9 mouse cellular contexts compared by ENCODE assay signal in genomic region chr7:16841078-16841477, GRCm38 (mm10). TPM values are rescaled to one million over a fixed set of nuclear protein-coding genes. Genes with fewer than 3 reads are reported as not detected.
DNase-seq lines count a peak whose midpoint lies in the region; ATAC-seq and TF ChIP-seq lines count a peak whose summit lies in the region.
"Had no signal": no experiment of that assay in that cellular context is flagged by ENCODE, and none has a peak within 500 bp of the region (broad histone marks: within the 10 kb centered on the region; RNA-seq: fewer than 3 reads in every experiment).

No protein-coding gene starts in this region.

- no peak for TF ChIP-seq POLR2A in liver, adult 2 months (IDR thresholded peaks at IDR 0.05; ENCODE audit: extremely low read depth, insufficient read depth, low read length)
- TF ChIP-seq POLR2A in embryonic fibroblast, embryonic 13.5 days (IDR thresholded peaks at IDR 0.05; ENCODE audit: low read depth, low read length) = no peak

- 0 out of 2 replicates have a peak, but pooled peaks cover 4% of the 10 kb centered on the region for H3K4me1 ChIP-seq in liver, adult 2 months (ENCODE audit: control insufficient read depth, insufficient read depth, low read length)
- peaks cover 2% of the 10 kb centered on the region; the same call in 1 of the 2 replicates for H3K4me1 ChIP-seq in embryonic fibroblast, embryonic 13.5 days (ENCODE audit: control insufficient read depth, insufficient read depth, low read length)
- H3K4me1 ChIP-seq in neural tube, embryonic 15.5 days = peaks cover 45% of the 10 kb centered on the region

- DNase-seq in gastrocnemius, adult 2 months = no peak
- no peak for DNase-seq in gastrocnemius, adult 18-20 months (ENCODE audit: low spot score)
- no peak for DNase-seq in liver, adult 2 months (ENCODE audit: extremely low read depth, low read depth, low spot score)
- no peak for DNase-seq in liver
- DNase-seq in natural killer cell, adult 2 months (ENCODE audit: low spot score in 2 of 2) = no peak
- DNase-seq in layer of hippocampus, adult 9-10 months (ENCODE audit: low spot score) = no peak

- peaks cover 3% of the 10 kb centered on the region; the same call in 1 of the 2 replicates for H3K79me2 ChIP-seq in liver, adult 2 months (ENCODE audit: control insufficient read depth, insufficient read depth, low read length)

- ATAC-seq in neural tube, embryonic 15.5 days (ENCODE audit: low FRiP score) = no peak
- ATAC-seq: forebrain, embryonic 16.5 days had no signal

- no peak overlapping the region for H3K9ac ChIP-seq in liver, adult 2 months (ENCODE audit: low read depth, low read length)
- no peak overlapping the region for H3K9ac ChIP-seq in neural tube, embryonic 15.5 days (replicated peaks)

- 79% methylated on average over 4 of the region's 4 CpGs for WGBS in liver, adult 2 months
- 72% methylated on average over 4 of the region's 4 CpGs for WGBS in neural tube, embryonic 15.5 days

- no peaks in the 10 kb centered on the region for H3K36me3 ChIP-seq in liver, adult 2 months (ENCODE audit: control insufficient read depth, insufficient read depth, low read length)
- peaks cover 53% of the 10 kb centered on the region for H3K36me3 ChIP-seq in neural tube, embryonic 15.5 days

- no peak overlapping the region for H3K4me2 ChIP-seq in neural tube, embryonic 15.5 days

- intact Hi-C loops in gastrocnemius, adult 2 months (cut with DNase I) = no loop called here

- H3K4me3 ChIP-seq in gastrocnemius, adult 2 months = no peak overlapping the region
- H3K4me3 ChIP-seq in liver, adult 2 months (ENCODE audit: insufficient read depth, low read depth, low read length) = no peak overlapping the region
- no peak overlapping the region for H3K4me3 ChIP-seq in embryonic fibroblast, embryonic 13.5 days (ENCODE audit: insufficient read depth, low read length)
- H3K4me3 ChIP-seq in neural tube, embryonic 15.5 days (replicated peaks) = no peak overlapping the region

- no peak for TF ChIP-seq CTCF in gastrocnemius, adult 2 months (IDR thresholded peaks at IDR 0.05)
- no peak for TF ChIP-seq CTCF in liver, adult 2 months (IDR thresholded peaks at IDR 0.05; ENCODE audit: low read depth, low read length)
- no peak for TF ChIP-seq CTCF in embryonic fibroblast, embryonic 13.5 days (IDR thresholded peaks at IDR 0.05; ENCODE audit: borderline replicate concordance, insufficient read depth, low read length)

- H3K27me3 ChIP-seq in liver, adult 2 months (ENCODE audit: control insufficient read depth, insufficient read depth, low read length) = no peaks in the 10 kb centered on the region
- H3K27me3 ChIP-seq in neural tube, embryonic 15.5 days (replicated peaks) = no peaks in the 10 kb centered on the region

- no peaks in the 10 kb centered on the region for H3K9me3 ChIP-seq in neural tube, embryonic 15.5 days (replicated peaks)

- peak overlapping the region; percentile 93 for H3K27ac ChIP-seq in gastrocnemius, adult 2 months
- H3K27ac ChIP-seq in liver, adult 2 months (replicated peaks; ENCODE audit: insufficient read depth, low read depth, low read length) = peak overlapping the region; percentile 7; the same call in 1 of the 2 replicates
- peak overlapping the region; percentile 41; the same call in 1 of the 2 replicates for H3K27ac ChIP-seq in embryonic fibroblast, embryonic 13.5 days (ENCODE audit: insufficient read depth, low read length)
- 0 out of 2 replicates have a peak overlapping the region, but pooled peaks have one; percentile 5 for H3K27ac ChIP-seq in neural tube, embryonic 15.5 days (replicated peaks)

RNA-seq across cellular contexts. Expression of gene Prkd2, which starts 1.6 kb away (rescaled TPM):
- 1 to 10 TPM; 3.9 to 8.2 TPM for total RNA-seq in gastrocnemius, adult 2 months (2021)
- 1 to 10 TPM; 4.9 to 5.9 TPM for total RNA-seq in gastrocnemius, adult 18-20 months (2021)
- total RNA-seq in liver, adult 2 months (2014; rRNA removed) = 2.5 and 5.1 TPM in 2 replicates
- polyA plus RNA-seq in liver, adult 2 months (2012; rRNA removed) = 7.8 and 11.7 TPM in 2 replicates
- 17.2 and 17.8 TPM in 2 replicates for polyA plus RNA-seq in embryonic fibroblast, embryonic 13.5 days (2011; ENCODE audit: insufficient read length, low read depth, missing spikeins)
- polyA plus RNA-seq in neural tube, embryonic 15.5 days (2015; fragmentation: Nextera tagmentation; extraction: Ambion mirVana) = 5.0 and 8.4 TPM in 2 replicates

RNA-seq across cellular contexts. Expression of gene Fkrp, which starts 24.5 kb away (rescaled TPM):
- 10 to 100 TPM; 51.2 to 58.3 TPM for total RNA-seq in gastrocnemius, adult 2 months (2021)
- total RNA-seq in gastrocnemius, adult 18-20 months (2021) = 10 to 100 TPM; 51.7 to 58.0 TPM
- 5.5 and 6.3 TPM in 2 replicates for total RNA-seq in liver, adult 2 months (2014; rRNA removed)
- polyA plus RNA-seq in liver, adult 2 months (2012; rRNA removed) = 14.3 and 15.3 TPM in 2 replicates
- polyA plus RNA-seq in embryonic fibroblast, embryonic 13.5 days (2011; ENCODE audit: insufficient read length, low read depth, missing spikeins) = 21.0 and 25.2 TPM in 2 replicates
- 48.4 and 50.4 TPM in 2 replicates for polyA plus RNA-seq in neural tube, embryonic 15.5 days (2015; fragmentation: Nextera tagmentation; extraction: Ambion mirVana)

RNA-seq across cellular contexts. Expression of gene Strn4, which starts 25.4 kb away (rescaled TPM):
- 10 to 100 TPM; 16.2 to 16.6 TPM for total RNA-seq in gastrocnemius, adult 2 months (2021)
- 10 to 100 TPM in 1 of 2 experiments, 1 to 10 TPM in 1; 9.8 to 13.6 TPM for total RNA-seq in gastrocnemius, adult 18-20 months (2021)
- total RNA-seq in liver, adult 2 months (2014; rRNA removed) = 18.7 and 26.3 TPM in 2 replicates
- 39.5 and 52.7 TPM in 2 replicates for polyA plus RNA-seq in liver, adult 2 months (2012; rRNA removed)
- 58.4 and 67.1 TPM in 2 replicates for polyA plus RNA-seq in embryonic fibroblast, embryonic 13.5 days (2011; ENCODE audit: insufficient read length, low read depth, missing spikeins)
- polyA plus RNA-seq in neural tube, embryonic 15.5 days (2015; fragmentation: Nextera tagmentation; extraction: Ambion mirVana) = 139 and 156 TPM in 2 replicates

RNA-seq across cellular contexts. Expression of gene Dact3, which starts 34.0 kb away (rescaled TPM):
- total RNA-seq in gastrocnemius, adult 2 months (2021) = 1 to 10 TPM in 1 of 2 experiments, under 1 TPM in 1; 0.99 to 1.7 TPM
- 1 to 10 TPM in 1 of 2 experiments, under 1 TPM in 1; 0.89 to 1.6 TPM for total RNA-seq in gastrocnemius, adult 18-20 months (2021)
- under 0.01 and 0.20 TPM in 2 replicates for total RNA-seq in liver, adult 2 months (2014; rRNA removed)
- 0.52 and 0.64 TPM in 2 replicates for polyA plus RNA-seq in liver, adult 2 months (2012; rRNA removed)
- polyA plus RNA-seq in embryonic fibroblast, embryonic 13.5 days (2011; ENCODE audit: insufficient read length, low read depth, missing spikeins) = 34.8 and 37.3 TPM in 2 replicates
- polyA plus RNA-seq in neural tube, embryonic 15.5 days (2015; fragmentation: Nextera tagmentation; extraction: Ambion mirVana) = 3.7 and 4.8 TPM in 2 replicates

RNA-seq across cellular contexts. Expression of gene Gng8, which starts 50.5 kb away (rescaled TPM):
- total RNA-seq in gastrocnemius, adult 2 months (2021) = not detected
- total RNA-seq in gastrocnemius, adult 18-20 months (2021) = under 1 TPM; 0.37 to 0.71 TPM
- total RNA-seq in liver, adult 2 months (2014; rRNA removed) = not detected in 2 replicates
- 0.25 and 0.26 TPM in 2 replicates for polyA plus RNA-seq in liver, adult 2 months (2012; rRNA removed)
- polyA plus RNA-seq in embryonic fibroblast, embryonic 13.5 days (2011; ENCODE audit: insufficient read length, low read depth, missing spikeins) = 24.1 and 24.7 TPM in 2 replicates
- polyA plus RNA-seq in neural tube, embryonic 15.5 days (2015; fragmentation: Nextera tagmentation; extraction: Ambion mirVana) = 4.0 and 4.1 TPM in 2 replicates

Comparison
In these comparisons a context has a peak if more than half of its experiments do, and no peak if none do; other contexts are left out.
1. H3K27ac ChIP-seq: peak in every context shown above with its lines; median percentile 93 in gastrocnemius, adult 2 months; 41 in embryonic fibroblast, embryonic 13.5 days; 7 in liver, adult 2 months; 5 in neural tube, embryonic 15.5 days.